In genomic region chr10:99534237-99534636, GRCm38 (mm10) we compare ENCODE assay signal across 26 mouse cellular contexts.
DNase-seq lines count a peak whose midpoint lies in the region; ATAC-seq and TF ChIP-seq lines count a peak whose summit lies in the region.
"Had no signal": no experiment of that assay in that cellular context is flagged by ENCODE, and none has a peak within 500 bp of the region (broad histone marks: within the 10 kb centered on the region; RNA-seq: fewer than 3 reads in every experiment).

No protein-coding gene starts in this region.

- no peak for TF ChIP-seq EP300 in stomach, postnatal 0 days (optimal IDR thresholded peaks at IDR 0.05)

- no peak overlapping the region for H3K4me2 ChIP-seq in heart, embryonic 13.5 days
- no peak overlapping the region for H3K4me2 ChIP-seq in kidney, embryonic 14.5 days (replicated peaks; ENCODE audit: low read depth, low read length)
- H3K4me2 ChIP-seq in lung, embryonic 15.5 days: no peak overlapping the region
- no peak overlapping the region for H3K4me2 ChIP-seq in stomach, postnatal 0 days (replicated peaks; ENCODE audit: low read depth)
- H3K4me2 ChIP-seq: embryonic facial prominence, embryonic 12.5 days; forebrain, embryonic 15.5 days; midbrain, embryonic 12.5 days; neural tube, embryonic 12.5 days had no signal

- no peak for DNase-seq in heart, adult 18-20 months
- DNase-seq in kidney, adult 18-20 months: no peak
- no peak for DNase-seq in lung, postnatal 14 days
- no peak for DNase-seq in stomach, postnatal 0 days (ENCODE audit: low spot score)
- DNase-seq: adrenal gland, postnatal 25 days; cerebellum, adult 18-20 months; heart, postnatal 14 days; kidney, postnatal 10 days; liver; lung, adult 2 months; right cerebral cortex, adult 18-20 months; spleen, adult 18-20 months; thymus, adult 2 months; thymus, postnatal 36 days had no signal

- H3K27ac ChIP-seq in heart, embryonic 13.5 days (replicated peaks): peak overlapping the region; percentile 68; the same call in 1 of the 2 replicates
- H3K27ac ChIP-seq in kidney, embryonic 14.5 days (ENCODE audit: low read depth, low read length): peak overlapping the region; percentile 19; the same call in 1 of the 2 replicates
- peak overlapping the region; percentile 41; the same call in 1 of the 2 replicates for H3K27ac ChIP-seq in lung, embryonic 15.5 days
- peak overlapping the region; percentile 40; the same call in 1 of the 2 replicates for H3K27ac ChIP-seq in stomach, postnatal 0 days (replicated peaks)
- H3K27ac ChIP-seq: embryonic facial prominence, embryonic 12.5 days; forebrain, embryonic 10.5 days; forebrain, embryonic 15.5 days; heart, embryonic 10.5 days; liver, embryonic 14.5 days; midbrain, embryonic 12.5 days; neural tube, embryonic 12.5 days had no signal

- H3K27me3 ChIP-seq in heart, embryonic 13.5 days (replicated peaks): no peaks in the 10 kb centered on the region
- H3K27me3 ChIP-seq in kidney, embryonic 14.5 days (ENCODE audit: control insufficient read depth, insufficient read depth, low read length): no peaks in the 10 kb centered on the region
- H3K27me3 ChIP-seq in lung, embryonic 15.5 days: no peaks in the 10 kb centered on the region
- H3K27me3 ChIP-seq in stomach, postnatal 0 days (ENCODE audit: control insufficient read depth, insufficient read depth, low read length): no peaks in the 10 kb centered on the region
- H3K27me3 ChIP-seq: embryonic facial prominence, embryonic 12.5 days; forebrain, embryonic 15.5 days; midbrain, embryonic 12.5 days; neural tube, embryonic 12.5 days had no signal

- no peak overlapping the region for H3K9ac ChIP-seq in heart, embryonic 13.5 days
- no peak overlapping the region for H3K9ac ChIP-seq in kidney, embryonic 14.5 days (ENCODE audit: low read depth, low read length)
- H3K9ac ChIP-seq in lung, embryonic 15.5 days: no peak overlapping the region
- H3K9ac ChIP-seq in stomach, postnatal 0 days (ENCODE audit: low read length): no peak overlapping the region
- H3K9ac ChIP-seq: embryonic facial prominence, embryonic 12.5 days; forebrain, embryonic 15.5 days; liver, embryonic 14.5 days; midbrain, embryonic 12.5 days; neural tube, embryonic 12.5 days had no signal

- peaks cover 22% of the 10 kb centered on the region for H3K4me1 ChIP-seq in heart, embryonic 13.5 days
- H3K4me1 ChIP-seq in kidney, embryonic 14.5 days (ENCODE audit: control insufficient read depth, insufficient read depth, low read length): peaks cover 15% of the 10 kb centered on the region
- 0 out of 2 replicates have a peak, but pooled peaks cover 12% of the 10 kb centered on the region for H3K4me1 ChIP-seq in lung, embryonic 15.5 days
- no peaks in the 10 kb centered on the region for H3K4me1 ChIP-seq in stomach, postnatal 0 days (replicated peaks; ENCODE audit: control insufficient read depth, insufficient read depth)

- no peaks in the 10 kb centered on the region for H3K36me3 ChIP-seq in heart, embryonic 13.5 days
- H3K36me3 ChIP-seq in kidney, embryonic 14.5 days (ENCODE audit: control insufficient read depth, insufficient read depth, low read length): no peaks in the 10 kb centered on the region
- no peaks in the 10 kb centered on the region for H3K36me3 ChIP-seq in lung, embryonic 15.5 days
- no peaks in the 10 kb centered on the region for H3K36me3 ChIP-seq in stomach, postnatal 0 days (ENCODE audit: control insufficient read depth, insufficient read depth, low read length)
- H3K36me3 ChIP-seq: embryonic facial prominence, embryonic 12.5 days; forebrain, embryonic 10.5 days; forebrain, embryonic 15.5 days; heart, embryonic 10.5 days; midbrain, embryonic 12.5 days; neural tube, embryonic 12.5 days had no signal

- H3K9me3 ChIP-seq in heart, embryonic 13.5 days: no peaks in the 10 kb centered on the region
- H3K9me3 ChIP-seq in kidney, embryonic 14.5 days (ENCODE audit: control insufficient read depth, low read length): no peaks in the 10 kb centered on the region
- no peaks in the 10 kb centered on the region for H3K9me3 ChIP-seq in lung, embryonic 15.5 days
- H3K9me3 ChIP-seq in stomach, postnatal 0 days (ENCODE audit: control insufficient read depth, low read length): no peaks in the 10 kb centered on the region
- H3K9me3 ChIP-seq: embryonic facial prominence, embryonic 12.5 days; forebrain, embryonic 10.5 days; forebrain, embryonic 15.5 days; heart, embryonic 10.5 days; midbrain, embryonic 12.5 days; neural tube, embryonic 12.5 days had no signal

- TF ChIP-seq CTCF in stomach, postnatal 0 days (IDR thresholded peaks at IDR 0.05; ENCODE audit: low read depth): no peak

- no peak overlapping the region for H3K4me3 ChIP-seq in heart, embryonic 13.5 days
- H3K4me3 ChIP-seq in kidney, embryonic 14.5 days (ENCODE audit: low read length): no peak overlapping the region
- H3K4me3 ChIP-seq in lung, embryonic 15.5 days: no peak overlapping the region
- H3K4me3 ChIP-seq in stomach, postnatal 0 days (ENCODE audit: low read depth, low read length): no peak overlapping the region
- H3K4me3 ChIP-seq: embryonic facial prominence, embryonic 12.5 days; forebrain, embryonic 10.5 days; forebrain, embryonic 15.5 days; heart, embryonic 10.5 days; midbrain, embryonic 12.5 days; myocyte; neural tube, embryonic 12.5 days had no signal

- 61% methylated on average over 7 of the region's 7 CpGs for WGBS in heart, embryonic 13.5 days
- 35% methylated on average over 7 of the region's 7 CpGs for WGBS in kidney, embryonic 14.5 days
- 28% methylated on average over 7 of the region's 7 CpGs for WGBS in lung, embryonic 15.5 days
- 46% methylated on average over 7 of the region's 7 CpGs for WGBS in stomach, postnatal 0 days

- ATAC-seq in heart, embryonic 13.5 days (ENCODE audit: extremely low read depth, insufficient number of reproducible peaks, low FRiP score, low TSS enrichment): no peak
- no peak for ATAC-seq in kidney, embryonic 14.5 days (ENCODE audit: low FRiP score, low TSS enrichment)
- ATAC-seq in lung, embryonic 15.5 days (ENCODE audit: borderline replicate concordance, extremely low read depth, low FRiP score, low TSS enrichment): no peak
- ATAC-seq in stomach, postnatal 0 days (ENCODE audit: low FRiP score, low TSS enrichment): no peak
- ATAC-seq: forebrain, embryonic 15.5 days; hindbrain, embryonic 16.5 days had no signal
